In genomic region chr7:132977981-132978380, GRCm38 (mm10) we compare ENCODE assay signal across 24 mouse cellular contexts. TPM values are rescaled to one million over a fixed set of nuclear protein-coding genes. Genes with fewer than 3 reads are reported as not detected.
DNase-seq lines count a peak whose midpoint lies in the region; ATAC-seq and TF ChIP-seq lines count a peak whose summit lies in the region.
"Had no signal": no experiment of that assay in that cellular context is flagged by ENCODE, and none has a peak within 500 bp of the region (broad histone marks: within the 10 kb centered on the region; RNA-seq: fewer than 3 reads in every experiment).

No protein-coding gene starts in this region.

- no peak overlapping the region for H3K27ac ChIP-seq in kidney, adult 2 months (ENCODE audit: insufficient read depth, low read depth, low read length)
- H3K27ac ChIP-seq in kidney, embryonic 16.5 days (ENCODE audit: low read length): no peak overlapping the region
- H3K27ac ChIP-seq in midbrain, embryonic 11.5 days (ENCODE audit: low read depth, low read length): no peak overlapping the region
- H3K27ac ChIP-seq in midbrain, embryonic 16.5 days (ENCODE audit: low read length): no peak overlapping the region
- H3K27ac ChIP-seq: embryonic facial prominence, embryonic 10.5 days; embryonic facial prominence, embryonic 12.5 days; forebrain, embryonic 13.5 days; forebrain, embryonic 15.5 days had no signal

- WGBS in kidney, adult 2 months: 80% methylated on average over 2 of the region's 2 CpGs
- WGBS in kidney, embryonic 16.5 days: 91% methylated on average over 2 of the region's 2 CpGs
- 97% methylated on average over 2 of the region's 2 CpGs for WGBS in midbrain, embryonic 11.5 days
- WGBS in midbrain, embryonic 16.5 days: 99% methylated on average over 2 of the region's 2 CpGs

- no peak for TF ChIP-seq POLR2A in kidney, adult 2 months (IDR thresholded peaks at IDR 0.05; ENCODE audit: low read depth, low read length)

- peak; percentile 50 for DNase-seq in kidney, adult 2 months
- DNase-seq in kidney, postnatal 10 days: no peak
- peak; percentile 21 to 36 for DNase-seq in kidney, postnatal 36 days
- peak; percentile 4 for DNase-seq in midbrain, embryonic 11.5 days (ENCODE audit: low spot score, missing footprints)
- DNase-seq: adrenal gland, adult 8-10 months; adrenal gland, postnatal 14 days; adrenal gland, postnatal 36 days; B cell, adult 2 months; cerebellum, adult 11-12 months; cerebellum, adult 2 months; cerebellum, adult 9-10 months; cerebellum, postnatal 10 days; cerebellum, postnatal 25 days had no signal

- TF ChIP-seq CTCF in kidney, adult 2 months (conservative IDR thresholded peaks at IDR 0.05; ENCODE audit: insufficient read depth, insufficient read length, low read depth, low read length): no peak

- H3K27me3 ChIP-seq in kidney, adult 2 months (replicated peaks; ENCODE audit: control insufficient read depth, insufficient read depth, low read length): no peaks in the 10 kb centered on the region
- no peaks in the 10 kb centered on the region for H3K27me3 ChIP-seq in kidney, embryonic 16.5 days (ENCODE audit: insufficient read depth, low read length)
- no peaks in the 10 kb centered on the region for H3K27me3 ChIP-seq in midbrain, embryonic 11.5 days (ENCODE audit: control insufficient read depth, insufficient read depth, low read length)
- H3K27me3 ChIP-seq in midbrain, embryonic 16.5 days (ENCODE audit: control insufficient read depth, insufficient read depth, low read depth, low read length): no peaks in the 10 kb centered on the region
- H3K27me3 ChIP-seq: CH12.LX; embryonic facial prominence, embryonic 12.5 days; forebrain, embryonic 13.5 days; forebrain, embryonic 15.5 days; Patski had no signal

- H3K4me1 ChIP-seq in kidney, adult 2 months (ENCODE audit: control insufficient read depth, insufficient read depth, low read length): no peaks in the 10 kb centered on the region; the same call in 1 of the 2 replicates
- H3K4me1 ChIP-seq in kidney, embryonic 16.5 days (ENCODE audit: insufficient read depth, low read length): no peaks in the 10 kb centered on the region
- H3K4me1 ChIP-seq in midbrain, embryonic 11.5 days (ENCODE audit: control insufficient read depth, insufficient read depth, low read length): peaks cover 5% of the 10 kb centered on the region
- no peaks in the 10 kb centered on the region for H3K4me1 ChIP-seq in midbrain, embryonic 16.5 days (ENCODE audit: control insufficient read depth, insufficient read depth, low read length)
- H3K4me1 ChIP-seq: embryonic facial prominence, embryonic 10.5 days; embryonic facial prominence, embryonic 12.5 days; forebrain, embryonic 15.5 days had no signal

- no peak overlapping the region for H3K4me2 ChIP-seq in kidney, embryonic 16.5 days (replicated peaks; ENCODE audit: low read depth, low read length)
- H3K4me2 ChIP-seq in midbrain, embryonic 11.5 days: no peak overlapping the region
- no peak overlapping the region for H3K4me2 ChIP-seq in midbrain, embryonic 16.5 days (ENCODE audit: low read length)
- H3K4me2 ChIP-seq: embryonic facial prominence, embryonic 12.5 days; forebrain, embryonic 13.5 days; forebrain, embryonic 15.5 days had no signal

- H3K9me3 ChIP-seq in kidney, embryonic 16.5 days (ENCODE audit: low read length): no peaks in the 10 kb centered on the region
- H3K9me3 ChIP-seq in midbrain, embryonic 11.5 days (ENCODE audit: control insufficient read depth, low read length): no peaks in the 10 kb centered on the region
- H3K9me3 ChIP-seq in midbrain, embryonic 16.5 days (replicated peaks; ENCODE audit: control insufficient read depth, low read length, poor library complexity, severe bottlenecking): no peaks in the 10 kb centered on the region
- H3K9me3 ChIP-seq: embryonic facial prominence, embryonic 10.5 days; embryonic facial prominence, embryonic 12.5 days; forebrain, embryonic 13.5 days; forebrain, embryonic 15.5 days; G1E had no signal

- no peak overlapping the region for H3K9ac ChIP-seq in kidney, embryonic 16.5 days (replicated peaks; ENCODE audit: low read length)
- H3K9ac ChIP-seq in midbrain, embryonic 11.5 days (ENCODE audit: low read length): no peak overlapping the region
- H3K9ac ChIP-seq in midbrain, embryonic 16.5 days (ENCODE audit: low read depth, low read length): no peak overlapping the region
- H3K9ac ChIP-seq: embryonic facial prominence, embryonic 12.5 days; forebrain, embryonic 13.5 days; forebrain, embryonic 15.5 days had no signal

- H3K36me3 ChIP-seq in kidney, adult 2 months (ENCODE audit: control insufficient read depth, insufficient read depth, low read length): peaks cover 4% of the 10 kb centered on the region; the same call in 1 of the 2 replicates
- peaks cover 31% of the 10 kb centered on the region for H3K36me3 ChIP-seq in kidney, embryonic 16.5 days (ENCODE audit: insufficient read depth, low read length)
- peaks cover 2% of the 10 kb centered on the region; the same call in 1 of the 2 replicates for H3K36me3 ChIP-seq in midbrain, embryonic 11.5 days (ENCODE audit: control insufficient read depth, insufficient read depth, low read length)
- peaks cover 3% of the 10 kb centered on the region for H3K36me3 ChIP-seq in midbrain, embryonic 16.5 days (ENCODE audit: control insufficient read depth, insufficient read depth, low read length)

- ATAC-seq in kidney, embryonic 16.5 days (ENCODE audit: low FRiP score, low TSS enrichment): no peak
- ATAC-seq in midbrain, embryonic 11.5 days (ENCODE audit: low FRiP score): no peak
- ATAC-seq in midbrain, embryonic 16.5 days: no peak
- ATAC-seq: activated CD4-positive, CD25-positive, alpha-beta regulatory T cell, adult 4 months; CD4-positive, CD25-positive, alpha-beta regulatory T cell, adult 4 months; forebrain, embryonic 13.5 days; forebrain, embryonic 15.5 days; Patski had no signal

- H3K4me3 ChIP-seq in kidney, adult 2 months (ENCODE audit: insufficient read depth, low read depth, low read length): no peak overlapping the region
- H3K4me3 ChIP-seq in kidney, embryonic 16.5 days (ENCODE audit: low read length): no peak overlapping the region
- H3K4me3 ChIP-seq in midbrain, embryonic 11.5 days (ENCODE audit: low read depth, low read length): no peak overlapping the region
- no peak overlapping the region for H3K4me3 ChIP-seq in midbrain, embryonic 16.5 days (ENCODE audit: low read depth, low read length)
- H3K4me3 ChIP-seq: embryonic facial prominence, embryonic 10.5 days; embryonic facial prominence, embryonic 12.5 days; forebrain, embryonic 13.5 days; forebrain, embryonic 15.5 days had no signal

RNA-seq across cellular contexts. Expression of gene Zranb1, which starts 47.0 kb away (rescaled TPM):
- polyA plus RNA-seq in kidney, adult 2 months (2012; rRNA removed): 6.8 and 8.2 TPM in 2 replicates
- 9.6 and 10.0 TPM in 2 replicates for polyA plus RNA-seq in kidney, embryonic 16.5 days (2015; fragmentation: Nextera tagmentation; extraction: Ambion mirVana)
- polyA plus RNA-seq in midbrain, embryonic 11.5 days (2014; fragmentation: Nextera tagmentation; extraction: Ambion mirVana): 15.6 and 18.3 TPM in 2 replicates
- polyA plus RNA-seq in midbrain, embryonic 16.5 days (2015; fragmentation: Nextera tagmentation; extraction: Ambion mirVana): 19.2 and 21.0 TPM in 2 replicates
